Mouse (Mus musculus) urinary bladder, postnatal 10 days (tissue): ENCODE results near the gene Tmem106a.

Source experiments
- DNase-seq: peaks from one replicate; pipeline ENCODE4 v3.0.0; 2022; ENCODE audit warnings: low spot score

The Tmem106a gene

GRCm38 (mm10) chr11:101640857-101641709 is 59.0 kb downstream of the Tmem106a start:
- peak; percentile 41 for DNase-seq
